Mouse (Mus musculus) limb, embryonic 14.5 days (tissue): ENCODE measurements around the gene Kirrel3. TPM values are rescaled to one million over a fixed set of nuclear protein-coding genes. Genes with fewer than 3 reads are reported as not detected.

Experiments used
- ATAC-seq: fragments of 200-750 bp; cut with Nextera tagmentation; 2 replicates; pipeline ENCODE4 v1.8.0; 2017; ENCODE audit warnings: low read depth, moderate number of reproducible peaks, moderate TSS enrichment; ENCODE audit not compliant: low FRiP score
- DNase-seq: peaks from one replicate; pipeline ENCODE4 v3.0.0-alpha.2; 2015; ENCODE audit warnings: low spot score
- H3K27ac ChIP-seq: fragments of 300-500 bp; sonication (generic); replicated peaks from 2 replicates; pipeline ENCODE4 v1.5.1; 2014; ENCODE audit warnings: low read depth, mild to moderate bottlenecking, low read length, moderate library complexity, mixed read lengths
- H3K27me3 ChIP-seq: fragments of 300-500 bp; sonication (generic); 2 replicates; pipeline ENCODE4 v1.6.1; 2014; ENCODE audit warnings: low read length, mixed read lengths; ENCODE audit not compliant: control insufficient read depth, insufficient read depth
- H3K36me3 ChIP-seq: fragments of 300-500 bp; sonication (generic); 2 replicates; pipeline ENCODE4 v1.6.1; 2014; ENCODE audit warnings: mild to moderate bottlenecking, low read length, moderate library complexity, mixed read lengths; ENCODE audit not compliant: control insufficient read depth, insufficient read depth
- H3K4me1 ChIP-seq: fragments of 300-500 bp; sonication (generic); 2 replicates; pipeline ENCODE4 v1.6.1; 2014; ENCODE audit warnings: antibody characterized with exemption, low read length, mixed read lengths; ENCODE audit not compliant: control insufficient read depth, insufficient read depth
- H3K4me2 ChIP-seq: fragments of 300-500 bp; sonication (generic); replicated peaks from 2 replicates; pipeline ENCODE4 v1.6.1; 2014; ENCODE audit warnings: low read depth, mild to moderate bottlenecking, low read length, moderate library complexity; ENCODE audit not compliant: severe bottlenecking
- H3K4me3 ChIP-seq: fragments of 300-500 bp; sonication (generic); replicated peaks from 2 replicates; pipeline ENCODE4 v1.5.1; 2014; ENCODE audit warnings: low read length
- H3K9ac ChIP-seq: fragments of 300-500 bp; sonication (generic); 2 replicates; pipeline ENCODE4 v1.6.1; 2014; ENCODE audit warnings: mild to moderate bottlenecking, low read depth, low read length, moderate library complexity; ENCODE audit not compliant: severe bottlenecking
- H3K9me3 ChIP-seq: fragments of 300-500 bp; sonication (generic); 2 replicates; pipeline ENCODE4 v1.6.1; 2016; ENCODE audit warnings: low read length; ENCODE audit not compliant: control insufficient read depth
- POLR2A ChIP-seq: fragments of 200-500 bp; IDR thresholded peaks from 2 replicates; pipeline ENCODE4 v1.8.0; 2012; ENCODE audit warnings: inconsistent platforms, mild to moderate bottlenecking, moderate library complexity, borderline replicate concordance; ENCODE audit not compliant: insufficient read depth, insufficient read length; ENCODE audit errors: extremely low read depth
- WGBS: fragments of 180-500 bp; shearing (Covaris S2); extraction: QIAGEN DNeasy Blood & Tissue Kit; methylation state at CpG from one replicate; pipeline ENCODE4 v1.1.7; 2014; 5-methylcytosine and 5-hydroxymethylcytosine counted together
- polyA plus RNA-seq, 2 experiments: library from polyadenylated mRNA; depleted of rRNA in 1 of 2; stranded (reverse) in 1 of 2; unstranded in 1 of 2; fragments of >200 nt; fragmentation: Nextera tagmentation in 1 of 2; extraction: Ambion mirVana in 1 of 2; gene quantifications; 2 replicates each; pipeline versions ENCODE4 v1.2.1 to v1.2.3; 2012 to 2014

Gene Kirrel3
- polyA plus RNA-seq, 2 experiments: 10.1 to 14.6 TPM

- WGBS: 89% methylated on average over 2 of the region's 2 CpGs
- no peak overlapping the region for H3K4me2 ChIP-seq
- ATAC-seq (no peak), DNase-seq (no peak)
- H3K27ac ChIP-seq: no peak overlapping the region
- H3K4me1 ChIP-seq: no peaks in the 10 kb centered on the region
- no peaks in the 10 kb centered on the region for H3K27me3 ChIP-seq
- H3K4me3 ChIP-seq: no peak overlapping the region
- TF ChIP-seq POLR2A: no peak
- H3K36me3 ChIP-seq: no peaks in the 10 kb centered on the region
- H3K9me3 ChIP-seq: no peaks in the 10 kb centered on the region
- H3K9ac ChIP-seq: no peak overlapping the region
Measured at GRCm38 (mm10) chr9:34888298-34888697, 402.6 kb downstream of the Kirrel3 start.

GRCm38 (mm10) chr9:34901216-34901615 is 415.5 kb downstream of the Kirrel3 start:
- ATAC-seq (no peak), DNase-seq (no peak)
- Histone ChIP-seq H3K4me3 (no peak overlapping the region), H3K27ac (no peak overlapping the region), H3K9ac (no peak overlapping the region), H3K27me3 (no peaks in the 10 kb centered on the region), H3K9me3 (no peaks in the 10 kb centered on the region), H3K4me2 (no peak overlapping the region), H3K36me3 (no peaks in the 10 kb centered on the region), H3K4me1 (no peaks in the 10 kb centered on the region)
- no peak for TF ChIP-seq POLR2A
- whole genome bisulfite sequencing: 64% methylated on average over 4 of the region's 4 CpGs

- Histone ChIP-seq H3K9me3 (no peaks in the 10 kb centered on the region), H3K27me3 (no peaks in the 10 kb centered on the region), H3K4me2 (no peak overlapping the region), H3K27ac (no peak overlapping the region), H3K36me3 (no peaks in the 10 kb centered on the region), H3K4me3 (no peak overlapping the region), H3K9ac (no peak overlapping the region), H3K4me1 (no peaks in the 10 kb centered on the region)
- ATAC-seq: no peak
- no peak for TF ChIP-seq POLR2A
- DNase-seq: no peak
- WGBS: 70% methylated on average over 2 of the region's 2 CpGs
Measured at GRCm38 (mm10) chr9:34901888-34902287, 416.2 kb downstream of the Kirrel3 start.

GRCm38 (mm10) chr9:34905164-34905563 is 419.5 kb downstream of the Kirrel3 start:
- H3K36me3 ChIP-seq: no peaks in the 10 kb centered on the region

GRCm38 (mm10) chr9:34908040-34908439 is 422.3 kb downstream of the Kirrel3 start:
- no peaks in the 10 kb centered on the region for H3K9me3 ChIP-seq
- DNase-seq: no peak
- ATAC-seq: no peak
- TF ChIP-seq POLR2A: no peak
- no peak overlapping the region for H3K9ac ChIP-seq
- H3K4me1 ChIP-seq: no peaks in the 10 kb centered on the region
- WGBS: 63% methylated on average over 3 of the region's 3 CpGs
- H3K27ac ChIP-seq: no peak overlapping the region
- no peak overlapping the region for H3K4me3 ChIP-seq
- H3K36me3 ChIP-seq: no peaks in the 10 kb centered on the region
- no peaks in the 10 kb centered on the region for H3K27me3 ChIP-seq
- no peak overlapping the region for H3K4me2 ChIP-seq

More at GRCm38 (mm10) chr9:34905164-34905563, 419.5 kb downstream of the Kirrel3 start:
- H3K9me3 ChIP-seq: no peaks in the 10 kb centered on the region
- H3K9ac ChIP-seq: no peak overlapping the region
- H3K4me3 ChIP-seq: no peak overlapping the region
- no peak overlapping the region for H3K27ac ChIP-seq
- no peak for TF ChIP-seq POLR2A
- H3K4me2 ChIP-seq: no peak overlapping the region
- 80% methylated on average over 6 of the region's 6 CpGs for WGBS
- H3K4me1 ChIP-seq: no peaks in the 10 kb centered on the region
- no peaks in the 10 kb centered on the region for H3K27me3 ChIP-seq
- ATAC-seq (no peak), DNase-seq (no peak)

GRCm38 (mm10) chr9:34911838-34912237 is 426.1 kb downstream of the Kirrel3 start:
- DNase-seq (no peak), ATAC-seq (no peak)
- Histone ChIP-seq H3K4me3 (no peak overlapping the region), H3K4me2 (no peak overlapping the region), H3K36me3 (no peaks in the 10 kb centered on the region), H3K9me3 (no peaks in the 10 kb centered on the region), H3K9ac (no peak overlapping the region), H3K27me3 (no peaks in the 10 kb centered on the region), H3K4me1 (no peaks in the 10 kb centered on the region), H3K27ac (no peak overlapping the region)
- WGBS: 78% methylated on average over 7 of the region's 7 CpGs
- TF ChIP-seq POLR2A: no peak
